Mouse (Mus musculus) gonadal fat pad, adult 2 months (tissue): ENCODE data around the gene Atxn1. TPM values are rescaled to one million over a fixed set of nuclear protein-coding genes. Genes with fewer than 3 reads are reported as not detected.

Experiments used
- DNase-seq: peaks from one replicate; pipeline ENCODE4 v3.0.0-alpha.2; 2012; ENCODE audit warnings: low read depth
- polyA plus RNA-seq: library from polyadenylated mRNA; depleted of rRNA; stranded (reverse); fragments of >200 nt; gene quantifications from 2 replicates; pipeline ENCODE4 v1.2.3, GENCODE M21; 2012

Gene Atxn1
- polyA plus RNA-seq, 1 experiment, result 11.6 TPM

DNA sequence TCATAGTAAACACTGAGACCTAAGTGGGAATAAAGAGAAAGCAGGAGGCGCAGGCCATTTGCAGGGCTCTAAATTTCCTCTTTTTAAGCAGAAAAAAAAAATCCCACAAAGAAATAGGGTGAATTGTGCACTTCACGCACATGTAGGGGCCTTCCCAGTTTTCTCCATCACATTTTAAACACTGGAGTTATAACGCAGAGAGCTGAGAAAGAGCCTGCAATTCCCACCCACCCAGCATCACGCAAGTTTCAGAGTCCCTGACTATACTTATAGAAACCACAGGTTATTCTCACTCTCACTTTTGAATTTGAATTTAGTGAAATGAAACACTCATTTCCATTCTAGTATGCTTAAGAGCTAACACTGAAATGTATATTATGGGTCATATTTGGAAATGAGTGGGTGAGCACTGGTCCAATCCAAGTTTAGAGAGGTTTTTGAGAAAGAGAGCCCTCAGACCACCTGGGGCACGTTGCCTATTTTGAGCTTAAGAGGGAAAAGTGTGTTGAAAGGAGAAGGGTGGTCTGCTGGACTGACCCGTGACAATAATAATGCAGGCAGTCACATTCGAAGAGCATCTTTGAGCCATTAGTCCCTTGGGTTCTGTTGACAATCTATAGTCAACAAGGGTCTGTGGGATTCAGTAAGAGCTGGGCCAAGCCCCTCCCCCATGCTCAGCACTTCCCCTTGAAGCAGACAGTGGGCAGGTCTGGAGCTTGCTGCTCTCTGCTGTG lies 279.1 kb downstream of the Atxn1 start:
- DNase-seq, result no peak

DNA sequence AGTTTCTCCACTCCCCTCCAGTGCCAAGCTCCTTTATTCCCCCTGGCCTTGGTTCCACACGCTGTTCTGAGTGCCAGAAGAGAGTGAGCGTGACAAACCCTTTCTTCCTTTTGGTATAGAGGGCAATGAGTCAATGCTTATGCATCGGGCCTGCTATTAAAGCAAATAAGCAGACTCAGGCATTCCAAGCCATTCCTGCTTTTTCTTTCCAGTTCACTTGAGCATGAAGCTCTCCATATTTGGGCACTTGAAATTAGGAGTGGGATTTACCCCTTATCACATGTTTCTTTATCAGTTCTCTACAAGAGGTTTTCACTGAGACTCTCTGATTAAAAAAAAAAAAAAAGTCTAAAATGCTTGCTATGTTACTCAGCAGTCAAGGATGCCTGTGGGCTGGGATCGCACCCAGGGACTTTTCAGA lies 279.9 kb downstream of the Atxn1 start:
- DNase-seq, result no peak

DNA sequence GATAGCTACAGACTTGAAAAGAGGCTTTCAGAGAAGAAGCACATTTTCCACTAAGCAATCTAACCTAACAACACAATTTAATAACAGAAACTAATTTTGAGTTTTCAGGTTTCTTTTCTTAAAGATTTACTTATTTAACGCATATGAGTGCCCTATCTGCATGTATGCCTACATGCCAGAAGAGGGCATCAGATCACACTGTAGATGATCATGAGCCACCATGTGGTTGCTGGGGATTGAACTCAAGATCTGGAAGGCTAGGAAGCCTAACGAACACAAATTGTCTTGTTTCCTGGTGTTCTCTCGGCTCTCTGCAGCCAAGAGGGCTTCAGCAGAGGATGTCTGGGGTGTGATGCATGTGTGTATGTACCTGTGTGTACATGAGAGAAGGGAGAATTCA lies 280.8 kb downstream of the Atxn1 start:
- DNase-seq, result no peak

DNA sequence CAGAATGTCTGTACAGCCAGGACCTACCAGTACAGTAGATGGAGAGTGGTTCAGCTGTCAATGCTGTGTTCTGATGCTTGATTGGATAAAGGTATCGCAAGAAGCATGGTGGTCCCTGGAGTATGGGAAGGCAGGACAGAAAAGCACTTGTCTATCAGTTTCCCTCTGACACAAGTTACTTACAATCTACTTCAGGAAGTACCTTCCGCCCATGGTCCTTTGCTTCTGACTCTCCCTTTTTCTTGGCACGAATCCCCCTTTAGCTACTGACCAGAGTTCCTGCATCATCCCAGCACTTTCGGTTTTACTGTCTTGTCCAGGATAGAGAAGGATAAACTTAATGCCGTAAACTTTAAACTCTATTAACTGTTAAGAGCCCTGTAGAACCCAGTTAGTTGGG lies 283.6 kb downstream of the Atxn1 start:
- DNase-seq, result no peak

DNA sequence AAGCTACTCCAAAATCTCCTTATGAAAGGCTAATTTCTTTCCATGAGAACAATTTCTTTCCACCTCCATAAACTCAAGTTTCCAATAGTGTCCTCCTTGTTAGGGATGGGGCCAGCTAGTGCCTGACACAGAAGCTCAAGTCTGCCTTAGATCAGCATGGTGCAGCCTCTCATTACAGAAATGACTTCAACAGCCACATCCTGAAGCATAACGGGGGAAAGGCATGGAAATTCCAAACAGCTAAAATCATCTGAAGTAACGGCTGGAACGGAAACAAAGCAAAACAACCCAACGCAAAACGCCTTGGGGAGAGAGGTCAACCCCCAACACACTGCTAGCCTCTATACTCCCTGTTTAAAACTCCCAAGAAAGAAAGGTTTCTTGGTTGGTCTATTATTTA lies 284.2 kb downstream of the Atxn1 start:
- no peak for DNase-seq

DNA sequence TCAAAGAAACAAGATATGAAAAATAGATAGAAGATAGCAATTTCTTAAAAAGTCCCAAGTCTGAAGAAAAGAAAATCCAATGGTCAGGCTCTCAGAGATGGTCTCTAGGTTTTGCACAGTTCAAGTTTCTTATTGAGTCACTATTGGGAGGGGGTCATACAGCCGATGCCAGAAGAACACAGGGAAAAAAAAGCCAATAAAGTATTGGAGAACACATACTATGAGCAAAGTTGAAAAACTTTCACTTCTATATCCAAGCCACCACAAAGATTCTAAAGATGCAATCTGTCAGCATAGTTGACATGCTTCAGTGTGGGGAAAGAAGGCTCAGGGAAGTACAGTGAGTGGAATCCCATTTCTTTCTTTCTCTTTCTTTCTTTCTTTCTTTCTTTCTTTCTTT lies 285.7 kb downstream of the Atxn1 start:
- DNase-seq, result no peak

DNA sequence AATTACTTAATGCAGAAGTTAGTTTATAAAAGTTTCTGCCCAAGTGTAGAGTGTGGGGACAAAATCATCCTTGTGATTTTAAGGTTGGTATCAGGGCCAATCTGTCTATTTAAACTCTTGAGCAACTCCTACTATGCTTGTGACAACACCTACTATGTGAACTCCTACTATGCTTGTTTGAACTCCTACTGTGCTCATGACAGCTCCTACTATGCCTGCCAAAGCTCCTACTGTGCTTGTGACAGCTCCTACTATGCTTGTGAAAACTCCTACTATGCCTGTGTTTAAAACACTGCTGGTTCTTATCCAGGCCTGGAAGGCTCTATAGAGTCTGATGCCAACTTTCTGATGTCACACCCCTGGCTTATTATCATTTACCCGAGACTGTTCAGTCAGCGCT lies 292.2 kb downstream of the Atxn1 start:
- no peak for DNase-seq

DNA sequence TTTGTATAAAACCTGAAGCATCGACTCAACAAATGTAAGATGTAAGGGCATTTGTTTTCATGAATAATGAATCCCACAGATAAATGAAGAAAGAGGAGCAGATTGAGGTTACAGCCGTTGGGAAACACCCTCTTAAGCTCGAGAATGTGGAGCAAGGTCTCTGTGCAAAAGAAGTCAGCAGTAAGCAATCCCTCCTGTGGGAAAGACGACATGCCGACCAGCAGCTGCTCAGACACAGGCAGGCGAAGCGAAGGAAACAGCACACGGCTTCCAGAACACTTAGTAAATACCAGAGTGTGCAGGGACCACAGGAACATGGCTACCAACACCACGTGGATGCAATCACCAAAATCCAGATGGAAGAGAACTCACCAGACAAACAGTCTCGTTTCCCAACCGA lies 294.8 kb downstream of the Atxn1 start:
- no peak for DNase-seq

DNA sequence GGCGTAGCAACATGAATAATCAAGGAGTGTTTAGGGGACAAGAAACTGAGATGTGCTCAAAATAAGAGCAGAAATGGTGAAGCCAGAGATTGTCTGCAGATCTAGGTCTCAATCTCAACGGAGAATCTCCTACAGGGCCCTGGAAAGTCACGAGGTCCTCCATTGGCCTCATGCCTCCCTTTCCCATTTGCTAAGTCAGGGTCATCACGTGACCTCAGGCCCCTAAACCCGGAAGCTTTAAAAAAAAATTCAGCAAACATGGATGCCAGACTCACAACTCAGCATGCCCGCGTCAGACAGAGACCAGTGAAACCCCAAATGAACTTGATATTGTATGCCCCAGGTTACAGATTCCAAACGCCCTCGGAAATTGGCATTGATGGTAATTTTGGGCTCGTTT lies 302.0 kb downstream of the Atxn1 start:
- no peak for DNase-seq

DNA sequence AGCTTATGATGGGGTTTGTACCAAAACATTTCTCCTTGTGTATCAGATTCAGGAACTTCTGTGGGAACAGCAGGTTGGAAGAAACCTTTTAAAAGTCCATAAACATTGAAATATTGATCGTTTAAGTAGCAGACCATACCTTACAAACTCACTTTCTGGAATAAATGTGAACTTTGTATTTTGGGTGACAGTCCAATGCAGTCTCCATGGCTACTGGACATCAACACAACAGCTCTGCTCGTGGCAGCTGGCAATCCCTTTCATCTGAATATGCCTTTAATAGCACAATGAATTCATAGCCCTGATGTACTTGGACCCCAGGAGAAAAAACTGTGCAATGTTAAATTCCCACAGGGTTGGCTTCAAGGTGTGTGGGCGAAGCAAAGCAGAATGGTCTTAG lies 302.6 kb downstream of the Atxn1 start:
- no peak for DNase-seq

DNA sequence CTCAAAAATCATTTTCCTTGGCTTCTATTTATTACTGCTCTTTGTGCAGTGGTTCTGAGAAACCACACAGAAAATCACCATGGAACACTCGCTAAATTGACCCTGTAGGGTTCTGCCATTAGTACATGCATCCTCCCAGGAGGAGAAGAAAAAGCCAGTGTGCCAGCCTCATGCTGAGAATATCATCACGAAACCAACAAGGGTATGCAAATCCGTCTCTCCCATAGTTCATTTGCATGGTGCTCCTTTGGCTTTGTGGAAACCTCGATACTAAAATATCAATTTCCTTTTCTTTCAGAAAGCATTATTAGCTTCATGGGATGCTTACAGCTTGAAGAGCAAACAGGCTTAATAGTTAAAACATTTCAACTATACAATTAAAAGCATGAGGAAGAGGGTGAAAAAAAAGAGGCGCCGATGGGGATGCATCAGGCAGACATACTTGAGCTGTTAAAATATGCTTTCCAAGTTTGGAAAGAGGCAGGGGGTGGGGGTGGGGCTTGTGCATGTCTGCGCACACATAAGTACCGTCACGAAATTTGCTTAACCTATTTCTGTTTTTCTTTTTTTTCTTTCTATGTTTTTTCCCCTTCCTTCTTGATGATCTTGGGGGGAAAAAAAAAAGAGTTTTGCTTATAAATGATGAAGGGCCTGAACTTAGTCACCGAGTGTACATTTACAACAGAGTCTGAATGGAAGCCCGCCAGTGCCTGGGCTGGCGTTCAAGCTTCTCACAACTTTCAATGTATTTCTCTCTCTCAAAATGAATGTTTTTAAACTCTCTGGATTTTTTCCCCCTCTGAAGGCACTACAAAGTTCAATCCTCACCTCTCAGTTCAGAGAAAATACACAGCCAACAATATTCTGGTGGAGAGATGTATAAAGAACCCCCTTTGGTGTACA lies 303.3 kb downstream of the Atxn1 start:
- no peak for DNase-seq

DNA sequence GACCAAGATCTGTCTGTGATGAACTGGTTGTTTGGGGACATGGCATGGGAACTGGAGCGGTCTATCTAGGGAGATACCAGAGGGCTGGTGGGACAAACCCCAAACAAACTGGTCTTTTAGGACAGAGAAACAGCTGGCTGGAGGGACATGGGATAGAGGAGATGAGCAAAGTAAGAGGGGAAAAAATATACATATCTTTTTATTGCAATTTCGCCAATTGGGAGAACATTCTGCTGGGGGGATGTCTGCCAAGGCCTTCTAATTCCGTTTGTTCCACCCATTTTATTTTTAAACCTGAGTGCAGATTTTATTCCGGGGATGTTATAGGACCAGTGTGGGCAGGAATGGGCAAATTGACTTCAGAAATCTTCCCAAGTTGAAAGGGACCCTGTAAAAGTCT lies 305.0 kb downstream of the Atxn1 start:
- DNase-seq, result no peak

DNA sequence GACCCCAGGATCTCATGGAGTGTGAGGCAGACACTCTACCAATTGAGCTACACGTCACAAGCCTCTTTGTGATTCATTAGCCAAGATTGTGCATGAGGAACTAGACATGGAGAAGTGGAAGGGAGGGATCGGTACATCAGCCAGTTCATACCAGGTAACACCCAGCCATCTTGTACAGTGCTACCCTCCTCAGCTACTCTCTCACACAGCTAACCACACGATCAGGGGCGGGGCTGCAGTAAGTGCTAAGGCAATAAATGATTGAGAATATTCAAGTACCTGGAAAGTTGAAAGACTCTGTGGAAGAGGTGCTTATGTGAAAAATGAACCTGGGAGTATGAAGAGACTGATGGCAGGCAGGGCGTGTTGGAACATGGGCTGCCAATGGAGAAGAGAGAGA lies 306.5 kb downstream of the Atxn1 start:
- no peak for DNase-seq

DNA sequence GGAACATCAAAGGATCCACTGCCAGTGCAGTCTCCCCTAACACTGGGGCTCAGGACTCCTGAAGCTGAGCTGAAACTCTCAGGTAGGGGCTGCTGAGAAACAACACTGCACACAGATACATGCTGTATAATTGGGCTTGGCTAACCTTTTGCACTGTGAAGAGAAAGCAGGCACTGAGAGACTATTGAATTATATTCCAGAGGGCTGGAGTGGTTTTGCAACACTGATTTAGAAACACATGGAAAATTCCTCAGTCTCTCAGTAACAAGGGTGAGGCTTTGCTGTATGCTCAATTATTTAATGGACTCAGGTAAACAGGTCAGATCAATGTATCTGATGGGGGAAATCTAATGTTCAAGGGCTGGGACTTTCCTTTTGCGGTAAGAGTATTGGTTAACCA lies 307.6 kb downstream of the Atxn1 start:
- DNase-seq, result no peak

DNA sequence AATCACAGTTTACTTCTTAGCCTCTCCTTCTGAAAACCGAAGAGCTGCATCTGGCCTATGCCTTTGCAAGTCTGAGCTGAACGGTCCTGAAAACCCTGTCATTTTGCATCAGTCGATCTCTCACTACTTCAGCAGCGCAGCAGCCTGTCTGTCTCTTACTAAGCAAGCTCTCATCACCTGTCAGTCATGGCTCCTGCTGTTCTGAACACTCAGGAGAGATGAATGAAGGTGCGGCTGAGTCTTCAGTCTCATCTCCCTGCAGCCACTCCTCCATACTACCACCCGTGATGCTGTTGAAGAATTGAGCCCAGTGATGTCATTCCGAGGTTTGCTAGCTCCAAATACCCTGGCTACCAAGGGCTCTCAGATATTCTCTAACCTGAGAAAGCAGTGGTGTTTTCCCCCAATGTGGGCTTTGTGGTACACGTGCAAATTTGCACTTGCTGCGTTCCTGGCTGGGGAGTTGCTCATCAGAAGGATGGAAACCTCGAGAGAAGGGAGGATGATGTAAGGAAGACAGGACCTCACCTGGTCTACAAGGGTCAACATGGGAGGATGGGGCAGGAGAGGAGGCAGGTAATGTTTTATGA lies 313.1 kb downstream of the Atxn1 start:
- DNase-seq, result no peak

DNA sequence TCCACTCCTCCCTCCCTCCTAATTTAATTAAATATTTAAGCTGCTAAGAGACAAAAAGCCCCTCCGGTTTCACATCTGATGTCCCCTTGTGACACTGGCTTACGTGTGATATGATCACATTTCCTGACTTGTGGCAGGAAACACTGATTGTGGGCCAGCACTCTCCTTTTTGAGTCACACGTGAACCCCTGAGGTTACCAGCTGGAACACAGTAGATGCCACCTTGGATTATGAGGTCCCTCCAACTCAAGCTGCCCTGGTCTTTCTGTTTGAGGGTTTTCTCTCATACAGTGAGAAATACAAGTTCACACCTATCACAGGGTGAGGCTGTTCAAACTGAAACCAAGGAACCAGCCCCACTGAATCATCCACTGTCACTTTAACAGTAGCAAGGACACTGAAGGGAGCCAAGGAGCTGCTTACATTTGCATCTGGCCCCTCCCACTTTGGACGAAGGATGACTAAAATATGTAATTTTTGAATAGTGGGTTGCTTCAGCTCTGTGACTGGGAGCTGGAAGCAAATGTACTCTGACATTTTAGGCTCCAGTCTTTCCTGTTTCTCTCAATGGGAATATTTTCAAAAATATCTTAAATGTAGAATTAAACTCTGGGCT lies 315.5 kb downstream of the Atxn1 start:
- DNase-seq, result no peak

DNA sequence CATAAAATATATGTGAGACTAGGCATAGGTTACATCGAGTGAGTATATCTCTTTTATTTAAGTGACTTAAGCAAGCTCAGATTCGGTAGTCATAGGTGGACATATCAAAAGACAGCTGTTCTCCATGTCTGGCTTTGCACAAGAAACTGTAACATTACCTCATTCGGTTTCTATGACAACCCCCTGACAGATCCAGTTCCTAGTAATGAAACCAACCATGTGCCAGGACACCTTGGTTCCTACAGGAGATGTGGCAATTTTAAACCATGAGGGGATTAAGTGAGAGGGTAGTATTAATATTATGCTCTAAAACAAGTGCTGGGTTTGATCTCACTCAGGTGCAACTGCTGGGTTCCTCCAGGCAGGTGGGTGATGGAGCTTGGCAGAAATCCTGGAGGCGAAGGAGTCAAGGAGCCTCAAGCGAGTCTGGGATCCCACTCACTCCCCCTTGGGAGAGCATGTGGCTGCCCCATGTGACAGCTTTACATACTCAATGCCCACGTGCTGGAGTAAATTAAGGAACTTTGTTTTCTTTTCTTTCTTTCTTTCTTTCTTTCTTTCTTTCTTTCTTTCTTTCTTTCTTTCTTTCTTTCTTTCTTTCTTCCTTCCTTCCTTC lies 320.9 kb downstream of the Atxn1 start:
- no peak for DNase-seq

DNA sequence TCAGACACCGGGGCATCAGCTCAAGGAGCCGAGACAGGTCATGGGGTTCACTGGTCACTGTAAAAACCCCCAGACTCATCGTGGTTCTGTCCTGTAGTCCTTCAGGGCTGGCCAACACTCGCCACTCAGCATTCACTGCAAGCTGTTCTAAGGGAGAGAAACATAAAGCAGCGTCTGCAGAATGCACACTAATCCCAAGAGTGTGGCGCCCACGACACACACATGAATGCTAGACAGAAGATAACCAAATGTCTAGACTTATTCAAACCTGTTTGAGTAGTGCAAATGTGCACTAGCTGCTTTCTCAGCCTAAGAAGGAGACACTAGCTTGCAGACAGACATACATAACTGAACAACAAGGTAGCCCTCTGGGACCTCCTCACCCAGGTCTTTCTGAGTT lies 321.9 kb downstream of the Atxn1 start:
- no peak for DNase-seq

DNA sequence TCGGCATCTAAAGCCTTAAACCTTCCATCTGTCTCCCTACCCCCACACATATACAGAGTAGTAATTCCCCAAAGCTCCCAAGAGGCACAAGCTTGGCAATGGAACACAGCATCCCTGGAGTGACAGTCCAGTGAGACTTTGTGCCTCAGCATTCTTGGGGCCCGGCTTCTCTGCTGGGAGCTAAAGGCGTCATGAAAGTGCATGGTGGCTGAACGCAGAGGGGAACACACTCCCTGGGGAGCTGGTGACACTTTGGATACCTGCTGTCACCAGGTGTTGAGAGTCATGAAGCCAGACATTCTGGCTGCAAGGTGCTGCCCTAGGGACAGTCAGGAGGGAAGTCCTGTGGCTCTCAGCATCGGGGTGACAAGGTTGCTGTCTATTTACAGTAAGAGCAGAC lies 324.4 kb downstream of the Atxn1 start:
- no peak for DNase-seq

DNA sequence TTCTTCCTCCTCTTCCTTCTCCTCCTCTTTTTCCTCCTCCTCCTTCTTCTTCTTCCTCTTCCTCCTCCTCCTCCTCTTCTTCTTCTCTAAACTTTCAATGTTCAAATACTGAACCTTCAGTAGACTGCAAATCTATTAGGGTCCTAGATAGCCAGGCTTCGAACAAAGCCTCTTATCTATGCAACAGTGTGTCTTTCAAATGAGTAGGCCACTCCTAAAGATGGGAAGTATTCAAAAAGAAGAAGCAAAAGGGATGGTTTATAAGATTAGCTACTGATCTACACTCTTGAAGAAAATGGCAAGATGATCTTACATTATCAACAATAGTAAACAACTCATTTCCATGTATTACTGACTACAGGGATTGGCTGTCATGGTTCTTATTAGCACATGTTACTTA lies 326.5 kb downstream of the Atxn1 start:
- DNase-seq, result no peak

DNA sequence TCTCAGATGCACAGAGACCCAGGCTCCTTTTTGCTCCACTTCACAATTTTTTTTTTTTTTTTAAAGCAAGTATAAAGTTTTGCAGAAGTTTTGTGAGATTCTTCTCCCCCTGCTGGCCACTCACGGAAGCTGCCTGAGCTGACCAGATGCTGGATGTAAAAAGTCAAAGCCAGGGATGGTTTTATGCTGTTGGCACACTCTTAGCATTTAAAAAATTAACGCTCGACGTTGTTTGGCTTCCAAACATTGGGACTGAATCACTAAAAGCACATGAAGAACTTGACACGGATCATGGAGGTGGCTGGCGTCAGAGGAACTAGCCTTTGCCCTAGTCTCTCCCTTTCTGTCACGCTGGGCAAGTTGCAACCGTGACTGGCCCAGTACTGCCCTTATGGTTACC lies 327.5 kb downstream of the Atxn1 start:
- DNase-seq, result no peak

DNA sequence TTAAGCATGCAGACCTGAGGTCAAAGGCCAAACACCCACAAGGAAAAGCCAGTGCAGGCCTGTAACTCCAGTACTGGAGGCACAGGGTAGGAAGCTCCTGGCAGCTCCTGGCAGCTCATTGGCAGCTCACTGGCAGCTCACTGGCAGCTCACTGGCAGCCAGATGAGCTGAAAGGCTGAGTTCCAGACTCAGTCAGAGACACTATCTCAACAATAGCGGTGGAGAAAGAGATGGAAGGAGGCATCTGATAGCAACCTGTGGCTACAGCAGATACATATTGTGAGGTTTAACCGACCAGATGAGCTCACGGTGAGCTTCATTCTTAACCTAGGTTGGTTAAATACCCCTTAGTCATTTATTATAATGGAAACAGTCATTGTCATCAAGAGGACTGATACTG lies 328.4 kb downstream of the Atxn1 start:
- no peak for DNase-seq
